20 mouse cellular contexts compared by ENCODE assay signal in genomic region chr11:32285031-32285775, GRCm38 (mm10). TPM values are rescaled to one million over a fixed set of nuclear protein-coding genes. Genes with fewer than 3 reads are reported as not detected.
DNase-seq lines count a peak whose midpoint lies in the region; ATAC-seq lines count a peak whose summit lies in the region.
"Had no signal": no experiment of that assay in that cellular context is flagged by ENCODE, and none has a peak within 500 bp of the region (broad histone marks: within the 10 kb centered on the region; RNA-seq: fewer than 3 reads in every experiment).

No protein-coding gene starts in this region.

- peaks cover 46% of the 10 kb centered on the region for H3K27me3 ChIP-seq in heart, embryonic 13.5 days (replicated peaks)
- peaks cover 2% of the 10 kb centered on the region; the same call in 1 of the 2 replicates for H3K27me3 ChIP-seq in liver, embryonic 11.5 days (replicated peaks; ENCODE audit: control insufficient read depth, insufficient read depth, low read length)

- no peaks in the 10 kb centered on the region for H3K9me3 ChIP-seq in heart, embryonic 13.5 days
- H3K9me3 ChIP-seq in liver, embryonic 11.5 days (ENCODE audit: control insufficient read depth, low read length): no peaks in the 10 kb centered on the region
- H3K9me3 ChIP-seq: embryonic facial prominence, embryonic 10.5 days had no signal

- 0 out of 2 replicates have a peak overlapping the region, but pooled peaks have one; percentile 24 for H3K4me2 ChIP-seq in heart, embryonic 13.5 days
- peak overlapping the region; percentile 39 for H3K4me2 ChIP-seq in liver, embryonic 11.5 days
- H3K4me2 ChIP-seq: midbrain, embryonic 11.5 days had no signal

- 62% methylated on average over 7 of the region's 7 CpGs for WGBS in heart, embryonic 13.5 days
- WGBS in liver, embryonic 11.5 days: 61% methylated on average over 7 of the region's 7 CpGs

- ATAC-seq in heart, embryonic 13.5 days (ENCODE audit: extremely low read depth, insufficient number of reproducible peaks, low FRiP score, low TSS enrichment): no peak
- ATAC-seq in liver, embryonic 11.5 days (replicated peaks; ENCODE audit: low FRiP score): peak; percentile 74

- DNase-seq in heart, adult 18-20 months: no peak
- DNase-seq in c-Kit-negative CD71-positive TER-119-positive erythroid progenitor cells, embryonic 14.5 days (ENCODE audit: low read depth, low spot score): peak; percentile 89
- DNase-seq in liver, embryonic 11.5 days (ENCODE audit: low spot score): no peak
- DNase-seq in spleen, postnatal 36 days (ENCODE audit: low spot score in 2 of 2): peak; percentile 23 to 57
- no peak for DNase-seq in gastrocnemius, postnatal 25 days
- no peak for DNase-seq in frontal cortex, adult 2 months (ENCODE audit: extremely low spot score in 1 of 2, low spot score in 1 of 2)
- DNase-seq: B cell, adult 2 months; cerebellum, adult 11 months; cerebellum, postnatal 25 days; heart, postnatal 36 days; lung, postnatal 4 days; thymus, postnatal 14 days had no signal

- no peaks in the 10 kb centered on the region for H3K36me3 ChIP-seq in heart, embryonic 13.5 days
- no peaks in the 10 kb centered on the region for H3K36me3 ChIP-seq in liver, embryonic 11.5 days (ENCODE audit: control insufficient read depth, insufficient read depth, low read length)
- H3K36me3 ChIP-seq: embryonic facial prominence, embryonic 10.5 days had no signal

- no peak overlapping the region for H3K9ac ChIP-seq in heart, embryonic 13.5 days
- 0 out of 2 replicates have a peak overlapping the region, but pooled peaks have one; percentile 12 for H3K9ac ChIP-seq in liver, embryonic 11.5 days (ENCODE audit: low read depth, low read length)

- H3K4me3 ChIP-seq in heart, embryonic 13.5 days: peak overlapping the region; percentile 14
- H3K4me3 ChIP-seq in liver, embryonic 11.5 days (ENCODE audit: low read depth, low read length): peak overlapping the region; percentile 27; the same call in 1 of the 2 replicates
- H3K4me3 ChIP-seq: embryonic facial prominence, embryonic 10.5 days; myocyte had no signal

- H3K4me1 ChIP-seq in heart, embryonic 13.5 days: no peaks in the 10 kb centered on the region
- H3K4me1 ChIP-seq in liver, embryonic 11.5 days (replicated peaks; ENCODE audit: control insufficient read depth, insufficient read depth, low read length): peaks cover 13% of the 10 kb centered on the region
- H3K4me1 ChIP-seq: embryonic facial prominence, embryonic 10.5 days had no signal

- H3K27ac ChIP-seq in heart, embryonic 13.5 days (replicated peaks): peak overlapping the region; percentile 20
- peak overlapping the region; percentile 71; the same call in 1 of the 2 replicates for H3K27ac ChIP-seq in liver, embryonic 11.5 days (ENCODE audit: low read depth, low read length)
- H3K27ac ChIP-seq: embryonic facial prominence, embryonic 10.5 days had no signal

RNA-seq across cellular contexts. Expression of gene Hbq1b, which starts 1.6 kb away (rescaled TPM):
- polyA plus RNA-seq in heart, embryonic 13.5 days (2015; fragmentation: Nextera tagmentation; extraction: Ambion mirVana): 9.6 and 10.0 TPM in 2 replicates
- total RNA-seq in heart, adult 18-20 months (2021): 1 to 10 TPM in 1 of 2 experiments, not detected in 1; 1.4 TPM
- 43.6 and 45.8 TPM in 2 replicates for polyA plus RNA-seq in liver, embryonic 11.5 days (2014; fragmentation: Nextera tagmentation; extraction: Ambion mirVana)
- not detected for total RNA-seq in gastrocnemius, postnatal 25 days (2021)
- polyA plus RNA-seq in frontal cortex, adult 2 months (2012; rRNA removed): 0.50 and 0.71 TPM in 2 replicates
- total RNA-seq: gastrocnemius, postnatal 4 days had no signal

RNA-seq across cellular contexts. Expression of gene Hba-a1, which starts 1.9 kb away (rescaled TPM):
- 17,648 and 28,254 TPM in 2 replicates for polyA plus RNA-seq in heart, embryonic 13.5 days (2015; fragmentation: Nextera tagmentation; extraction: Ambion mirVana)
- 1,000 to 10,000 TPM; 7,280 to 8,683 TPM for total RNA-seq in heart, adult 18-20 months (2021)
- polyA plus RNA-seq in liver, embryonic 11.5 days (2014; fragmentation: Nextera tagmentation; extraction: Ambion mirVana): 12,698 and 12,741 TPM in 2 replicates
- total RNA-seq in gastrocnemius, postnatal 25 days (2021): 1,000 to 10,000 TPM in 1 of 2 experiments, 100 to 1,000 TPM in 1; 451 to 2,047 TPM
- 138 and 217 TPM in 2 replicates for polyA plus RNA-seq in frontal cortex, adult 2 months (2012; rRNA removed)

RNA-seq across cellular contexts. Expression of gene Hba-x, which starts 9.0 kb away (rescaled TPM):
- polyA plus RNA-seq in heart, embryonic 13.5 days (2015; fragmentation: Nextera tagmentation; extraction: Ambion mirVana): 2,385 and 4,851 TPM in 2 replicates
- not detected for total RNA-seq in heart, adult 18-20 months (2021)
- polyA plus RNA-seq in liver, embryonic 11.5 days (2014; fragmentation: Nextera tagmentation; extraction: Ambion mirVana): 4,144 and 4,673 TPM in 2 replicates
- total RNA-seq in gastrocnemius, postnatal 25 days (2021): not detected
- 5.3 and 14.7 TPM in 2 replicates for polyA plus RNA-seq in frontal cortex, adult 2 months (2012; rRNA removed)
- total RNA-seq: adrenal gland, postnatal 4 days; gastrocnemius, postnatal 4 days; heart, postnatal 36 days; layer of hippocampus, adult 8-10 months; neutrophil, adult 5-6 weeks had no signal
- polyA plus RNA-seq: myocyte had no signal

RNA-seq across cellular contexts. Expression of gene Hba-a2, which starts 11.1 kb away (rescaled TPM):
- polyA plus RNA-seq in heart, embryonic 13.5 days (2015; fragmentation: Nextera tagmentation; extraction: Ambion mirVana): 42,363 and 67,294 TPM in 2 replicates
- 1,000 to 10,000 TPM; 8,094 to 8,438 TPM for total RNA-seq in heart, adult 18-20 months (2021)
- 25,282 and 25,421 TPM in 2 replicates for polyA plus RNA-seq in liver, embryonic 11.5 days (2014; fragmentation: Nextera tagmentation; extraction: Ambion mirVana)
- total RNA-seq in gastrocnemius, postnatal 25 days (2021): 1,000 to 10,000 TPM in 1 of 2 experiments, 100 to 1,000 TPM in 1; 358 to 1,609 TPM
- polyA plus RNA-seq in frontal cortex, adult 2 months (2012; rRNA removed): 443 and 591 TPM in 2 replicates
- polyA plus RNA-seq: myocyte had no signal

RNA-seq across cellular contexts. Expression of gene Hbq1a, which starts 14.7 kb away (rescaled TPM):
- polyA plus RNA-seq in heart, embryonic 13.5 days (2015; fragmentation: Nextera tagmentation; extraction: Ambion mirVana): 4.6 and 8.0 TPM in 2 replicates
- total RNA-seq in heart, adult 18-20 months (2021): 1 to 10 TPM in 1 of 2 experiments, under 1 TPM in 1; 0.87 to 1.2 TPM
- 0.47 and 0.92 TPM in 2 replicates for polyA plus RNA-seq in liver, embryonic 11.5 days (2014; fragmentation: Nextera tagmentation; extraction: Ambion mirVana)
- total RNA-seq in gastrocnemius, postnatal 25 days (2021): not detected
- polyA plus RNA-seq in frontal cortex, adult 2 months (2012; rRNA removed): 1.3 and 1.8 TPM in 2 replicates
- total RNA-seq: gastrocnemius, postnatal 4 days; neutrophil, adult 5-6 weeks had no signal
- polyA plus RNA-seq: embryonic facial prominence, embryonic 10.5 days had no signal

Comparison
In these comparisons a context has a peak if more than half of its experiments do, and no peak if none do; other contexts are left out.
1. DNase-seq: peak in c-Kit-negative CD71-positive TER-119-positive erythroid progenitor cells, embryonic 14.5 days (single experiment) and spleen, postnatal 36 days (2 of 2); none in heart, adult 18-20 months (0 of 2), liver, embryonic 11.5 days (single experiment), gastrocnemius, postnatal 25 days (single experiment) and frontal cortex, adult 2 months (0 of 2).
2. RNA of gene Hba-a1, which starts 1.9 kb away (polyA plus RNA-seq): 17,648 to 28,254 TPM in heart, embryonic 13.5 days and 12,698 to 12,741 TPM in liver, embryonic 11.5 days; 138 to 217 TPM in frontal cortex, adult 2 months; every median in the first group is over 10 times any median in the second.
3. RNA of gene Hba-x, which starts 9.0 kb away (polyA plus RNA-seq): 2,385 to 4,851 TPM in heart, embryonic 13.5 days and 4,144 to 4,673 TPM in liver, embryonic 11.5 days; 5.3 to 14.7 TPM in frontal cortex, adult 2 months; every median in the first group is over 100 times any median in the second.